Mouse (Mus musculus) erythroblast, embryonic 14.5 days (primary cell): ENCODE measurements around the gene Mrpl28.

Experiments used
- GATA1 ChIP-seq: IDR thresholded peaks from 2 replicates; pipeline ENCODE4 v1.6.1; 2012; ENCODE audit warnings: low read length, inconsistent platforms, mixed read lengths
- TAL1 ChIP-seq: IDR thresholded peaks from 3 replicates; pipeline ENCODE4 v1.6.1; 2012; ENCODE audit warnings: low read length, inconsistent platforms, mixed read lengths

DNA sequence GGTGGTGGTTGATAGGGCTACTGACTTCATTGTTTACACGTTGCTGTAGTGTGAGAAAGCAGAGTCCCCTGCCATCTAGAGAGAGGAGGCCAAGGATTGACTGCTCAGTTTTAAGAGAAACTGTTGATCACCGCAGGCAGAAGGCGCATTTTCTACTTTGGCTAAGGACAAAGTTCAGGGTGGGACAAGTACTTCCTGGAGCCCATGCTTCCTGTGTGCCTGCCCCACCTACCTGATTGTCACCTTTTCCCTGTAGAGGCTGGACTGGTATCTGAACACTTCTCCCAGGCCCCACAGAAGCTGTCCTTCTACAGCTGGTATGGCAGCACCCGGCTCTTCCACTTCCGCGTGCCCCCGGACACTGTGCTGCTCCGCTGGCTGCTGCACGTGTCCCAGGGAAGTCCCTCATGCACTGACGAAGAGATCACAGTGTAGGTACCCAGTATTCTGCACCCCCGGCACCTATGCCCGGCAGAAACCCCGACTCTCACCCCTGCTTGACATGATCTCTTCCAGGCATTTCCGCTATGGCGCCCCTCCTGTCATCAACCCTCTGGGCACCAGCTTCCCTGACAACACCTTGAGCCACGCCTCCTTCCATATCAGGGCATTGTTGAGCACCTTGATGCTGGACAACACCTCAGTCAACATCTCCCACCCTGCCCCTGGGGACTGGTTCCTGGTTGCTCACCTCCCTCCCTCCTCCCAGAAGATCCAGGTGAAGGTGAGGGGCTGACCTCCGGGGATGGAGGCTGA is 6.6 kb upstream of the Mrpl28 start:
- TF ChIP-seq GATA1 (no peak), TAL1 (no peak)
